Mouse (Mus musculus) ES-Bruce4 (cell line): ENCODE measurements around the gene Arr3.
A peak's percentile ranks its signal among the peaks of the same experiment; 100 is the strongest.

Source experiments
- CTCF ChIP-seq: IDR thresholded peaks from one replicate; pipeline ENCODE4 v1.8.1; 2011; ENCODE audit warnings: low read depth, low read length
- EP300 ChIP-seq: IDR thresholded peaks from 2 replicates; pipeline ENCODE4 v1.6.1; 2011; ENCODE audit warnings: low read depth, low read length; ENCODE audit not compliant: insufficient read depth

DNA sequence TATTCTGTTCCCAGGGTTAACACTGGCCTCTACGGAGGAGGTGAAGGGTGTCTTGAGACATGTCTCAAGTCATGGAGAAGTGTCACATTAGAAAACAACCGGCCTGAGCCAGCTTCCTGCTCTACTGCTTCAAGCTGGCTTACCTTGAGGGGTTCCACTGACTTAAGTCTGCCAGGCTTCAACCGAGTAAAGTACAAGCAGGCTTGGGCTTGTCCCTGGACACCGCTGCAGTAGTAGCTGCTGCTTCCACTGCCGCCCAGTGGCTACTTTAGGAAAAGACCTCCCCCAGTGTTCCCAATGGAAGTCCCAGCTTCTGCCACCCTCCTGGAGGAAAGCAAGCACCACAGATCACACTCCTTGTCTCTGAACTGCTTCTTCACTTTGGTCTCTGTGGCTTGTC is 7.9 kb upstream of the Arr3 start:
- TF ChIP-seq CTCF (peak; percentile 60), EP300 (no peak)
